Mouse (Mus musculus): ENCODE data around the gene Ipo7. TPM values are rescaled to one million over a fixed set of nuclear protein-coding genes. Genes with fewer than 3 reads are reported as not detected.
"Not testable (repeated sequence)": the region's sequence is repeated elsewhere in the genome, so short reads cannot be mapped to it uniquely, and the experiment has no call there.

The Ipo7 gene
- 10 to 100 TPM; 88.7 to 97.8 (median 95.2) TPM for total RNA-seq (2022)

GRCm38 (mm10) chr7:110018117-110018630 lies at the start of gene Ipo7:
Gene Ipo7 (plus strand): TSS chr7:110018274.
- DNase-seq (ENCODE audit: low spot score): peak; percentile 94

- peak; percentile 46 for DNase-seq (ENCODE audit: low spot score)
Measured at GRCm38 (mm10) chr7:109968924-109969450, 49.1 kb upstream of the Ipo7 start.

- DNase-seq (ENCODE audit: low spot score): no peak
Measured at GRCm38 (mm10) chr7:109969542-109969941, 48.5 kb upstream of the Ipo7 start.

- DNase-seq (ENCODE audit: low spot score): no peak
Measured at GRCm38 (mm10) chr7:109975966-109976715, 41.9 kb upstream of the Ipo7 start.

GRCm38 (mm10) chr7:109977131-109977530 lies 40.9 kb upstream of the Ipo7 start:
- not testable (repeated sequence) for DNase-seq (ENCODE audit: low spot score)

- DNase-seq (ENCODE audit: low spot score): not testable (repeated sequence)
Measured at GRCm38 (mm10) chr7:109984608-109985007, 33.5 kb upstream of the Ipo7 start.

- DNase-seq (ENCODE audit: low spot score): no peak
Measured at GRCm38 (mm10) chr7:109985661-109986132, 32.4 kb upstream of the Ipo7 start.

GRCm38 (mm10) chr7:109986133-109986669 lies 31.9 kb upstream of the Ipo7 start:
- peak; percentile 99 for DNase-seq (ENCODE audit: low spot score)

- DNase-seq (ENCODE audit: low spot score): not testable (repeated sequence)
Measured at GRCm38 (mm10) chr7:109986775-109987174, 31.3 kb upstream of the Ipo7 start, which contains the start of gene Tmem41b. Gene Tmem41b (minus strand): TSS chr7:109986929.

GRCm38 (mm10) chr7:109991286-109991685 lies 26.8 kb upstream of the Ipo7 start:
- DNase-seq (ENCODE audit: low spot score): no peak

- DNase-seq (ENCODE audit: low spot score): peak; percentile 82
Measured at GRCm38 (mm10) chr7:109993157-109993959, 24.7 kb upstream of the Ipo7 start.

GRCm38 (mm10) chr7:109998388-109998787 lies 19.7 kb upstream of the Ipo7 start:
- no peak for DNase-seq (ENCODE audit: low spot score)

GRCm38 (mm10) chr7:110002092-110002491 lies 16.0 kb upstream of the Ipo7 start:
- no peak for DNase-seq (ENCODE audit: low spot score)

GRCm38 (mm10) chr7:110002968-110003367 lies 15.1 kb upstream of the Ipo7 start:
- peak; percentile 42 for DNase-seq (ENCODE audit: low spot score)

GRCm38 (mm10) chr7:110005976-110006375 lies 12.1 kb upstream of the Ipo7 start:
- no peak for DNase-seq (ENCODE audit: low spot score)

GRCm38 (mm10) chr7:110006471-110007195 lies 11.4 kb upstream of the Ipo7 start:
- DNase-seq (ENCODE audit: low spot score): no peak

GRCm38 (mm10) chr7:110008513-110008912 lies 9.6 kb upstream of the Ipo7 start:
- no peak for DNase-seq (ENCODE audit: low spot score)

GRCm38 (mm10) chr7:110009084-110009483 lies 9.0 kb upstream of the Ipo7 start:
- no peak for DNase-seq (ENCODE audit: low spot score)

GRCm38 (mm10) chr7:110011417-110011816 lies 6.7 kb upstream of the Ipo7 start:
- DNase-seq (ENCODE audit: low spot score): no peak

- no peak for DNase-seq (ENCODE audit: low spot score)
Measured at GRCm38 (mm10) chr7:110014272-110014671, 3.8 kb upstream of the Ipo7 start.
